Mouse (Mus musculus) left cerebral cortex, postnatal 4 days (tissue): ENCODE measurements around the gene Ppara. TPM values are rescaled to one million over a fixed set of nuclear protein-coding genes. Genes with fewer than 3 reads are reported as not detected.

Experiments
- DNase-seq: peaks from one replicate; pipeline ENCODE4 v3.0.0-alpha.2; 2022
- intact Hi-C: fragments of 180-260 bp; cut with DNase I; formaldehyde crosslinking; loops from one replicate; pipeline ENCODE4 v1.15.1; 2025
- total RNA-seq, 2 experiments: library from RNA; stranded (reverse); gene quantifications; 2 replicates each; pipeline ENCODE4 v1.2.3; 2021

Ppara gene
- total RNA-seq, 2 experiments from 2014 or later = 1.0 to 1.8 TPM

- intact Hi-C loops = no loop called here
- DNase-seq = no peak
Observed at GRCm38 (mm10) chr15:85788051-85788450, 53.3 kb downstream of the Ppara start.

- no peak for DNase-seq
- intact Hi-C loops = no loop called here
Observed at GRCm38 (mm10) chr15:85788633-85789032, 53.9 kb downstream of the Ppara start.

GRCm38 (mm10) chr15:85791449-85791848 lies 56.7 kb downstream of the Ppara start:
- no peak for DNase-seq

GRCm38 (mm10) chr15:85792819-85793218 lies 58.0 kb downstream of the Ppara start:
- peak; percentile 97 for DNase-seq
- intact Hi-C loops = no loop called here

More at GRCm38 (mm10) chr15:85791449-85791848, 56.7 kb downstream of the Ppara start:
- intact Hi-C loops = no loop called here

GRCm38 (mm10) chr15:85795516-85795915 lies 60.7 kb downstream of the Ppara start:
- no peak for DNase-seq
- intact Hi-C loops = no loop called here

- no peak for DNase-seq
- intact Hi-C loops = no loop called here
Observed at GRCm38 (mm10) chr15:85798676-85799075, 63.9 kb downstream of the Ppara start.

GRCm38 (mm10) chr15:85802931-85803330 lies 68.1 kb downstream of the Ppara start:
- intact Hi-C loops = no loop called here
- peak; percentile 63 for DNase-seq

- intact Hi-C loops = no loop called here
- no peak for DNase-seq
Observed at GRCm38 (mm10) chr15:85806886-85807285, 72.1 kb downstream of the Ppara start.

- intact Hi-C loops = no loop called here
- DNase-seq = no peak
Observed at GRCm38 (mm10) chr15:85807404-85807803, 72.6 kb downstream of the Ppara start.

- intact Hi-C loops = no loop called here
- no peak for DNase-seq
Observed at GRCm38 (mm10) chr15:85808031-85808430, 73.2 kb downstream of the Ppara start.

- intact Hi-C loops = no loop called here
- DNase-seq = no peak
Observed at GRCm38 (mm10) chr15:85808434-85808833, 73.7 kb downstream of the Ppara start.

GRCm38 (mm10) chr15:85809091-85809490 lies 74.3 kb downstream of the Ppara start:
- no peak for DNase-seq
- intact Hi-C loops = no loop called here

GRCm38 (mm10) chr15:85810462-85810805 lies 75.7 kb downstream of the Ppara start:
- intact Hi-C loops = no loop called here
- no peak for DNase-seq

GRCm38 (mm10) chr15:85810806-85811521 lies 76.2 kb downstream of the Ppara start:
- peak; percentile 27 for DNase-seq
- intact Hi-C loops = no loop called here

GRCm38 (mm10) chr15:85811535-85812277 lies 76.9 kb downstream of the Ppara start, which contains the start of gene Cdpf1:
Cdpf1 (minus strand) TSS chr15:85811697.
- intact Hi-C loops = no loop called here
- DNase-seq = peak; percentile 99

GRCm38 (mm10) chr15:85813428-85813827 lies 78.6 kb downstream of the Ppara start:
- DNase-seq = no peak
- intact Hi-C loops = no loop called here

GRCm38 (mm10) chr15:85821203-85822010 lies 86.6 kb downstream of the Ppara start, which contains the start of gene Pkdrej:
Pkdrej (minus strand) TSS chr15:85821734.
- intact Hi-C loops = no loop called here

GRCm38 (mm10) chr15:85822011-85822359 lies 87.2 kb downstream of the Ppara start:
- no peak for DNase-seq

More at GRCm38 (mm10) chr15:85821203-85822010, 86.6 kb downstream of the Ppara start, which contains the start of gene Pkdrej:
- DNase-seq = peak; percentile 31

GRCm38 (mm10) chr15:85826676-85827075 lies 91.9 kb downstream of the Ppara start:
- intact Hi-C loops = no loop called here
- no peak for DNase-seq

More at GRCm38 (mm10) chr15:85822011-85822359, 87.2 kb downstream of the Ppara start:
- intact Hi-C loops = no loop called here

- intact Hi-C loops = no loop called here
- no peak for DNase-seq
Observed at GRCm38 (mm10) chr15:85828071-85828470, 93.3 kb downstream of the Ppara start.

- intact Hi-C loops = no loop called here
- no peak for DNase-seq
Observed at GRCm38 (mm10) chr15:85829470-85829869, 94.7 kb downstream of the Ppara start.
